9 mouse cellular contexts compared by ENCODE assay signal in genomic region chr1:74893134-74893855, GRCm38 (mm10). TPM values are rescaled to one million over a fixed set of nuclear protein-coding genes. Genes with fewer than 3 reads are reported as not detected.
DNase-seq lines count a peak whose midpoint lies in the region; ATAC-seq and TF ChIP-seq lines count a peak whose summit lies in the region.
"Had no signal": no experiment of that assay in that cellular context is flagged by ENCODE, and none has a peak within 500 bp of the region (broad histone marks: within the 10 kb centered on the region; RNA-seq: fewer than 3 reads in every experiment).

Cryba2 (minus strand) TSS chr1:74893143.

- TF ChIP-seq CTCF in kidney, adult 2 months (conservative IDR thresholded peaks at IDR 0.05; ENCODE audit: insufficient read depth, insufficient read length, low read depth, low read length) = peak; percentile 72

- no peaks in the 10 kb centered on the region for H3K9me3 ChIP-seq in forebrain, embryonic 14.5 days (replicated peaks; ENCODE audit: control insufficient read depth, low read length)

- H3K27ac ChIP-seq in forebrain, embryonic 14.5 days (ENCODE audit: low read depth, low read length) = no peak within 1 kb of the TSS
- no peak within 1 kb of the TSS for H3K27ac ChIP-seq in kidney, adult 2 months (ENCODE audit: insufficient read depth, low read depth, low read length)

- WGBS in forebrain, embryonic 14.5 days = 2% methylated on average over 25 of the region's 25 CpGs
- 3% methylated on average over 25 of the region's 25 CpGs for WGBS in kidney, adult 2 months

- ATAC-seq in CD4-positive, CD25-positive, alpha-beta regulatory T cell, adult 4 months = no peak
- 0 out of 2 replicates have a peak, but pooled peaks have one; percentile 19 for ATAC-seq in forebrain, embryonic 14.5 days

- peak; percentile 47 for DNase-seq in CD4-positive, CD25-positive, alpha-beta regulatory T cell, adult 2 months (ENCODE audit: low read depth, low spot score)
- DNase-seq in 3T3-L1 (ENCODE audit: low read depth, low spot score) = peak; percentile 65
- peak; percentile 28 for DNase-seq in cerebellum, adult 11-12 months
- DNase-seq in forebrain, embryonic 14.5 days (ENCODE audit: low spot score) = peak; percentile 76
- DNase-seq in kidney, adult 2 months = peak; percentile 57
- peak; percentile 39 to 56 for DNase-seq in lung, postnatal 4 days
- peak; percentile 29 for DNase-seq in splenic B cell, adult 2 months (ENCODE audit: low read depth, low spot score)

- H3K9ac ChIP-seq in forebrain, embryonic 14.5 days (ENCODE audit: low read length) = peak within 1 kb of the TSS; percentile 17; the same call in 1 of the 2 replicates

- peak within 1 kb of the TSS; percentile 38 for H3K4me2 ChIP-seq in forebrain, embryonic 14.5 days (ENCODE audit: low read length)

- peaks cover 78% of the 10 kb centered on the region for H3K27me3 ChIP-seq in forebrain, embryonic 14.5 days (replicated peaks; ENCODE audit: control insufficient read depth, insufficient read depth, low read length)
- no peaks in the 10 kb centered on the region; the same call in 1 of the 2 replicates for H3K27me3 ChIP-seq in kidney, adult 2 months (replicated peaks; ENCODE audit: control insufficient read depth, insufficient read depth, low read length)
- no peaks in the 10 kb centered on the region; the same call in 1 of the 2 replicates for H3K27me3 ChIP-seq in splenic B cell, adult 2 months (ENCODE audit: control insufficient read depth, insufficient read depth, low read length, poor library complexity, severe bottlenecking)

- H3K4me1 ChIP-seq in forebrain, embryonic 14.5 days (ENCODE audit: control insufficient read depth, insufficient read depth, low read length) = no peaks in the 10 kb centered on the region
- H3K4me1 ChIP-seq in kidney, adult 2 months (ENCODE audit: control insufficient read depth, insufficient read depth, low read length) = no peaks in the 10 kb centered on the region

- H3K36me3 ChIP-seq in forebrain, embryonic 14.5 days (ENCODE audit: control insufficient read depth, insufficient read depth, low read length) = no peaks in the 10 kb centered on the region
- H3K36me3 ChIP-seq in kidney, adult 2 months (ENCODE audit: control insufficient read depth, insufficient read depth, low read length) = no peaks in the 10 kb centered on the region
- no peaks in the 10 kb centered on the region for H3K36me3 ChIP-seq in splenic B cell, adult 2 months (ENCODE audit: control insufficient read depth, insufficient read depth, low read length, poor library complexity, severe bottlenecking)

- peak within 1 kb of the TSS; percentile 9 for H3K4me3 ChIP-seq in forebrain, embryonic 14.5 days (ENCODE audit: low read depth, low read length)
- H3K4me3 ChIP-seq in kidney, adult 2 months (ENCODE audit: insufficient read depth, low read depth, low read length) = no peak within 1 kb of the TSS

- no peak for TF ChIP-seq POLR2A in kidney, adult 2 months (IDR thresholded peaks at IDR 0.05; ENCODE audit: low read depth, low read length)

RNA-seq across cellular contexts. Expression of gene Cryba2, which starts in this region (rescaled TPM):
- not detected for polyA plus RNA-seq in CD4-positive, CD25-positive, alpha-beta regulatory T cell, adult 4 months (2017; shearing (Covaris generic))
- not detected in 2 replicates for polyA plus RNA-seq in forebrain, embryonic 14.5 days (2014; fragmentation: Nextera tagmentation; extraction: Ambion mirVana)
- polyA plus RNA-seq in kidney, adult 2 months (2012; rRNA removed) = not detected in 2 replicates
- polyA plus RNA-seq: heart, embryonic 16.5 days had no signal

Comparison
In these comparisons a context has a peak if more than half of its experiments do, and no peak if none do; other contexts are left out.
1. Peak in DNase-seq, ATAC-seq, H3K4me3 ChIP-seq, H3K9ac ChIP-seq and H3K4me2 ChIP-seq in forebrain, embryonic 14.5 days; RNA of the gene not detected or under 1 TPM.
2. Peak in DNase-seq in kidney, adult 2 months; RNA of the gene not detected or under 1 TPM.